Mouse (Mus musculus) embryonic facial prominence, embryonic 13.5 days (tissue): Measurements from ENCODE around the gene Baz1b. TPM values are rescaled to one million over a fixed set of nuclear protein-coding genes. Genes with fewer than 3 reads are reported as not detected.

ENCODE experiments used
- ATAC-seq: fragments of 200-750 bp; cut with Nextera tagmentation; 2 replicates; pipeline ENCODE4 v1.8.0; 2017; ENCODE audit warnings: low read depth; ENCODE audit not compliant: insufficient number of reproducible peaks, insufficient read depth, low FRiP score, low TSS enrichment
- H3K27ac ChIP-seq: fragments of 300-500 bp; sonication (generic); 2 replicates; pipeline ENCODE4 v1.5.1; 2015; ENCODE audit warnings: moderate library complexity, mild to moderate bottlenecking, inconsistent platforms
- H3K27me3 ChIP-seq: fragments of 300-500 bp; sonication (generic); 2 replicates; pipeline ENCODE4 v1.6.1; 2015; ENCODE audit warnings: mild to moderate bottlenecking, inconsistent platforms
- H3K36me3 ChIP-seq: fragments of 300-500 bp; sonication (generic); 2 replicates; pipeline ENCODE4 v1.6.1; 2015; ENCODE audit warnings: mild to moderate bottlenecking, inconsistent platforms
- H3K4me1 ChIP-seq: fragments of 300-500 bp; sonication (generic); 2 replicates; pipeline ENCODE4 v1.6.1; 2015; ENCODE audit warnings: inconsistent platforms
- H3K4me2 ChIP-seq: fragments of 300-500 bp; sonication (generic); 2 replicates; pipeline ENCODE4 v1.6.1; 2015; ENCODE audit warnings: moderate library complexity, mild to moderate bottlenecking, inconsistent platforms
- H3K4me3 ChIP-seq: fragments of 300-500 bp; sonication (generic); 2 replicates; pipeline ENCODE4 v1.5.1; 2015; ENCODE audit warnings: mild to moderate bottlenecking, inconsistent platforms
- H3K9ac ChIP-seq: fragments of 300-500 bp; sonication (generic); 2 replicates; pipeline ENCODE4 v1.6.1; 2015; ENCODE audit warnings: mild to moderate bottlenecking, inconsistent platforms
- H3K9me3 ChIP-seq: fragments of 300-500 bp; sonication (generic); 2 replicates; pipeline ENCODE4 v1.6.1; 2016; ENCODE audit warnings: inconsistent platforms
- WGBS: fragments of 180-500 bp; shearing (Covaris S2); methylation state at CpG from one replicate; pipeline ENCODE4 v1.1.7; 2015; ENCODE audit warnings: mixed read lengths; 5-methylcytosine and 5-hydroxymethylcytosine counted together
- polyA plus RNA-seq: library from polyadenylated mRNA; unstranded; fragments of >200 nt; fragmentation: Nextera tagmentation; extraction: Ambion mirVana; gene quantifications from 2 replicates; pipeline ENCODE4 v1.2.1, GENCODE M21; 2015

The Baz1b gene
- polyA plus RNA-seq, 1 experiment from 2014 or later = 54.7 TPM

GRCm38 (mm10) chr5:135257559-135257958 lies 70.5 kb downstream of the Baz1b start:
- no peak for ATAC-seq

GRCm38 (mm10) chr5:135258280-135259150 lies 71.5 kb downstream of the Baz1b start:
- peak overlapping the region; percentile 57 for H3K4me2 ChIP-seq
- no peaks in the 10 kb centered on the region for H3K36me3 ChIP-seq
- H3K9me3 ChIP-seq = no peaks in the 10 kb centered on the region
- H3K4me3 ChIP-seq = peak overlapping the region; percentile 37
- H3K27me3 ChIP-seq = no peaks in the 10 kb centered on the region
- 12% methylated on average over 30 of the region's 30 CpGs for WGBS
- peak overlapping the region; percentile 96 for H3K27ac ChIP-seq
- peak overlapping the region; percentile 73 for H3K9ac ChIP-seq
- peaks cover 21% of the 10 kb centered on the region for H3K4me1 ChIP-seq
- ATAC-seq = peak; percentile 56; the same call in 1 of the 2 replicates

More at GRCm38 (mm10) chr5:135257559-135257958, 70.5 kb downstream of the Baz1b start:
- Histone ChIP-seq H3K9ac (no peak overlapping the region), H3K4me1 (peaks cover 26% of the 10 kb centered on the region), H3K27me3 (no peaks in the 10 kb centered on the region), H3K9me3 (no peaks in the 10 kb centered on the region), H3K36me3 (no peaks in the 10 kb centered on the region), H3K4me2 (no peak overlapping the region), H3K27ac (peak overlapping the region; percentile 96), H3K4me3 (no peak overlapping the region)
- WGBS = 83% methylated on average over 12 of the region's 12 CpGs

GRCm38 (mm10) chr5:135263866-135264503 lies 76.9 kb downstream of the Baz1b start:
- Histone ChIP-seq H3K36me3 (no peaks in the 10 kb centered on the region), H3K9ac (no peak overlapping the region), H3K27ac (peak overlapping the region; percentile 91), H3K27me3 (no peaks in the 10 kb centered on the region), H3K4me2 (peak overlapping the region; percentile 48), H3K9me3 (no peaks in the 10 kb centered on the region), H3K4me3 (peak overlapping the region; percentile 11), H3K4me1 (peaks cover 14% of the 10 kb centered on the region)
- ATAC-seq = peak; percentile 93
- 9% methylated on average over 17 of the region's 17 CpGs for WGBS

GRCm38 (mm10) chr5:135264548-135264947 lies 77.5 kb downstream of the Baz1b start:
- Histone ChIP-seq H3K36me3 (no peaks in the 10 kb centered on the region), H3K4me1 (peaks cover 16% of the 10 kb centered on the region), H3K27ac (peak overlapping the region; percentile 91), H3K9ac (no peak overlapping the region), H3K27me3 (no peaks in the 10 kb centered on the region), H3K4me2 (peak overlapping the region; percentile 48), H3K4me3 (0 out of 2 replicates have a peak overlapping the region, but pooled peaks have one; percentile 11), H3K9me3 (no peaks in the 10 kb centered on the region)
- WGBS = 17% methylated on average over 9 of the region's 9 CpGs
- peak; percentile 38; the same call in 1 of the 2 replicates for ATAC-seq

- Histone ChIP-seq H3K27me3 (no peaks in the 10 kb centered on the region), H3K36me3 (no peaks in the 10 kb centered on the region), H3K4me3 (no peak overlapping the region), H3K4me1 (peaks cover 18% of the 10 kb centered on the region), H3K4me2 (no peak overlapping the region), H3K27ac (no peak overlapping the region), H3K9me3 (no peaks in the 10 kb centered on the region), H3K9ac (0 out of 2 replicates have a peak overlapping the region, but pooled peaks have one; percentile 27)
- WGBS = 70% methylated on average over 8 of the region's 8 CpGs
- no peak for ATAC-seq
These were observed 82.4 kb downstream of the Baz1b start for GRCm38 (mm10) chr5:135269451-135269850.

GRCm38 (mm10) chr5:135270361-135270760 lies 83.3 kb downstream of the Baz1b start:
- no peaks in the 10 kb centered on the region for H3K36me3 ChIP-seq
- H3K9ac ChIP-seq = no peak overlapping the region
- 67% methylated on average over 4 of the region's 4 CpGs for WGBS
- H3K4me2 ChIP-seq = no peak overlapping the region
- H3K27ac ChIP-seq = no peak overlapping the region
- H3K4me3 ChIP-seq = no peak overlapping the region
- no peak for ATAC-seq
- no peaks in the 10 kb centered on the region for H3K27me3 ChIP-seq
- H3K9me3 ChIP-seq = no peaks in the 10 kb centered on the region
- peaks cover 24% of the 10 kb centered on the region for H3K4me1 ChIP-seq

- WGBS = 56% methylated on average over 12 of the region's 12 CpGs
- Histone ChIP-seq H3K27ac (no peak overlapping the region), H3K27me3 (peaks cover 10% of the 10 kb centered on the region), H3K4me1 (peaks cover 34% of the 10 kb centered on the region), H3K9me3 (no peaks in the 10 kb centered on the region), H3K36me3 (no peaks in the 10 kb centered on the region), H3K4me3 (no peak overlapping the region), H3K4me2 (no peak overlapping the region), H3K9ac (no peak overlapping the region)
- ATAC-seq = no peak
These were observed 84.6 kb downstream of the Baz1b start for GRCm38 (mm10) chr5:135271563-135272165.

- Histone ChIP-seq H3K27me3 (peaks cover 15% of the 10 kb centered on the region), H3K27ac (peak overlapping the region; percentile 91), H3K36me3 (no peaks in the 10 kb centered on the region), H3K4me2 (peak overlapping the region; percentile 48), H3K4me1 (peaks cover 35% of the 10 kb centered on the region), H3K9me3 (no peaks in the 10 kb centered on the region), H3K9ac (peak overlapping the region; percentile 57; the same call in 1 of the 2 replicates), H3K4me3 (peak overlapping the region; percentile 14)
- peak; percentile 68 for ATAC-seq
- WGBS = 11% methylated on average over 15 of the region's 15 CpGs
These were observed 87.8 kb downstream of the Baz1b start for GRCm38 (mm10) chr5:135274663-135275396.

GRCm38 (mm10) chr5:135276597-135276996 lies 89.5 kb downstream of the Baz1b start:
- peak overlapping the region; percentile 57 for H3K4me2 ChIP-seq
- H3K36me3 ChIP-seq = no peaks in the 10 kb centered on the region
- no peaks in the 10 kb centered on the region for H3K9me3 ChIP-seq
- H3K4me1 ChIP-seq = peaks cover 38% of the 10 kb centered on the region
- ATAC-seq = no peak
- peak overlapping the region; percentile 68 for H3K9ac ChIP-seq
- WGBS = 5% methylated on average over 36 of the region's 36 CpGs
- peaks cover 15% of the 10 kb centered on the region for H3K27me3 ChIP-seq
- H3K4me3 ChIP-seq = peak overlapping the region; percentile 29
- peak overlapping the region; percentile 91 for H3K27ac ChIP-seq

GRCm38 (mm10) chr5:135280226-135280625 lies 93.2 kb downstream of the Baz1b start:
- H3K36me3 ChIP-seq = no peaks in the 10 kb centered on the region
- H3K9me3 ChIP-seq = no peaks in the 10 kb centered on the region
- H3K9ac ChIP-seq = no peak overlapping the region
- H3K4me2 ChIP-seq = no peak overlapping the region
- no peak overlapping the region for H3K27ac ChIP-seq
- H3K4me1 ChIP-seq = peaks cover 19% of the 10 kb centered on the region
- no peak for ATAC-seq
- no peak overlapping the region for H3K4me3 ChIP-seq
- 74% methylated on average over 9 of the region's 9 CpGs for WGBS
- peaks cover 15% of the 10 kb centered on the region for H3K27me3 ChIP-seq

GRCm38 (mm10) chr5:135285211-135285610 lies 98.1 kb downstream of the Baz1b start:
- no peak for ATAC-seq
- Histone ChIP-seq H3K27ac (no peak overlapping the region), H3K36me3 (no peaks in the 10 kb centered on the region), H3K4me1 (peaks cover 1% of the 10 kb centered on the region; the same call in 1 of the 2 replicates), H3K4me2 (no peak overlapping the region), H3K27me3 (no peaks in the 10 kb centered on the region), H3K9me3 (no peaks in the 10 kb centered on the region), H3K4me3 (no peak overlapping the region), H3K9ac (no peak overlapping the region)
- WGBS = 57% methylated on average over 3 of the region's 3 CpGs
